Mouse (Mus musculus) small intestine, adult 2 months (tissue): Measurements from ENCODE around the gene Wdr19.

ENCODE experiments used
- CTCF ChIP-seq: fragments of 200-500 bp; IDR thresholded peaks from 2 replicates; pipeline ENCODE4 v1.5.1; 2012; ENCODE audit warnings: low read depth, mild to moderate bottlenecking, control low read depth, inconsistent platforms, low read length, moderate library complexity, mixed read lengths; ENCODE audit not compliant: insufficient replicate concordance, insufficient read length; ENCODE audit errors: extremely low read depth
- POLR2A ChIP-seq: fragments of 200-500 bp; IDR thresholded peaks from 2 replicates; pipeline ENCODE4 v1.6.1; 2012; ENCODE audit warnings: low read depth, mild to moderate bottlenecking, control low read depth, inconsistent platforms, low read length, moderate library complexity

GRCm38 (mm10) chr5:65231289-65232003 is 31.9 kb downstream of the Wdr19 start:
- TF ChIP-seq POLR2A (no peak), CTCF (no peak)
